Mouse (Mus musculus): Measurements from ENCODE around the gene Slco2b1. TPM values are rescaled to one million over a fixed set of nuclear protein-coding genes. Genes with fewer than 3 reads are reported as not detected.

The Slco2b1 gene
- polyA plus RNA-seq, 1 experiment from 2014 or later: 1.2 TPM

DNA sequence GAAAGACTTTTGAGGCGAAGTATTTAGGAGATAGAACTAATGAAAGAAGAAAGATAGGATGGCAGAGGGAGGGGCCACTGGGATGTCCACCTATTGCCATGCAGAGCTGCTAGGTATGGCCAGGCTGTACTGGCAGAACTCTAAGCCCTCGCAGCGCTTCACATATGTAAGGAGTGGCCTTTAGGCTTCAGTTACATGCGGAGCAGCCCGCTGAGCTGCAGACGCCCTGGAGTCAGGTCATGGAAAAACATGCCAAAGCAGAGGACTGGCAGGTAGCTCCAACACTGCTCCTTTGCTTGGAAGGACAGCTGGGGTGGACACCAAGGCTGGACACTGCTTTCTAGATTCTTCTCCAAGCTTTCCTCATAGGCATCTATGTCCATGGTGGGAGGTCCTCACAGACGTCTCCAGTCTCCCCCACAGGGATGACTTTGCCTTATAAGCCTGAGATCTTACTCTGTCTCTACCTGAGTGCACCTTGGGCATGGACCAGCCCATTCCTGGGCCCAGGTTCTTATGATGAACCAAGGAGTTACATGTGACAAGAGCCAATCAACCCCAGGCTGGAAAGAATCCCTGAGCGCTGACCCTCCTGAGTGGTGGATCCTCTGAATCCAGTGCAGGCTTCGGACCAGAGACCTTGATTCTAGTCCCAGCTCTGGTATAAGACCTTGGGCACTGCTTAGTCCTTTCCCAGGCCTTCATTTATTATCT is 47.5 kb downstream of the Slco2b1 start:
- 86% methylated on average over 9 of the region's 9 CpGs for WGBS
- no peak for DNase-seq (ENCODE audit: low spot score)
- no peak overlapping the region for H3K27ac ChIP-seq (replicated peaks)

GRCm38 (mm10) chr7:99662311-99662710 is 48.8 kb downstream of the Slco2b1 start:
- peaks cover 29% of the 10 kb centered on the region for H3K4me1 ChIP-seq
- no peaks in the 10 kb centered on the region for H3K27me3 ChIP-seq (replicated peaks; ENCODE audit: low read depth, poor library complexity, severe bottlenecking)
- H3K27ac ChIP-seq (replicated peaks): no peak overlapping the region
- WGBS: 70% methylated on average over 2 of the region's 2 CpGs
- no peaks in the 10 kb centered on the region for H3K36me3 ChIP-seq (replicated peaks)
- no peak for DNase-seq (ENCODE audit: low spot score)
- no peaks in the 10 kb centered on the region for H3K9me3 ChIP-seq
- no peak overlapping the region for H3K4me3 ChIP-seq

More for the DNA sequence above, 47.5 kb downstream of the Slco2b1 start:
- H3K4me3 ChIP-seq: no peak overlapping the region
- H3K9me3 ChIP-seq: no peaks in the 10 kb centered on the region
- no peaks in the 10 kb centered on the region for H3K27me3 ChIP-seq (replicated peaks; ENCODE audit: low read depth, poor library complexity, severe bottlenecking)
- no peaks in the 10 kb centered on the region for H3K36me3 ChIP-seq (replicated peaks)
- H3K4me1 ChIP-seq: peaks cover 35% of the 10 kb centered on the region

GRCm38 (mm10) chr7:99661571-99662230 is 49.4 kb downstream of the Slco2b1 start:
- 81% methylated on average over 14 of the region's 14 CpGs for WGBS
- H3K36me3 ChIP-seq (replicated peaks): no peaks in the 10 kb centered on the region

GRCm38 (mm10) chr7:99661071-99661470 is 50.1 kb downstream of the Slco2b1 start:
- no peaks in the 10 kb centered on the region for H3K36me3 ChIP-seq (replicated peaks)
- 87% methylated on average over 9 of the region's 9 CpGs for WGBS
- no peaks in the 10 kb centered on the region for H3K9me3 ChIP-seq
- H3K4me3 ChIP-seq: no peak overlapping the region
- no peak overlapping the region for H3K27ac ChIP-seq (replicated peaks)
- H3K27me3 ChIP-seq (replicated peaks; ENCODE audit: low read depth, poor library complexity, severe bottlenecking): no peaks in the 10 kb centered on the region
- no peak for DNase-seq (ENCODE audit: low spot score)
- H3K4me1 ChIP-seq: peaks cover 21% of the 10 kb centered on the region

More at GRCm38 (mm10) chr7:99661571-99662230, 49.4 kb downstream of the Slco2b1 start:
- Histone ChIP-seq H3K27me3 (replicated peaks; ENCODE audit: low read depth, poor library complexity, severe bottlenecking) (no peaks in the 10 kb centered on the region), H3K4me1 (peaks cover 24% of the 10 kb centered on the region), H3K27ac (replicated peaks) (no peak overlapping the region), H3K9me3 (no peaks in the 10 kb centered on the region), H3K4me3 (no peak overlapping the region)
- no peak for DNase-seq (ENCODE audit: low spot score)

DNA sequence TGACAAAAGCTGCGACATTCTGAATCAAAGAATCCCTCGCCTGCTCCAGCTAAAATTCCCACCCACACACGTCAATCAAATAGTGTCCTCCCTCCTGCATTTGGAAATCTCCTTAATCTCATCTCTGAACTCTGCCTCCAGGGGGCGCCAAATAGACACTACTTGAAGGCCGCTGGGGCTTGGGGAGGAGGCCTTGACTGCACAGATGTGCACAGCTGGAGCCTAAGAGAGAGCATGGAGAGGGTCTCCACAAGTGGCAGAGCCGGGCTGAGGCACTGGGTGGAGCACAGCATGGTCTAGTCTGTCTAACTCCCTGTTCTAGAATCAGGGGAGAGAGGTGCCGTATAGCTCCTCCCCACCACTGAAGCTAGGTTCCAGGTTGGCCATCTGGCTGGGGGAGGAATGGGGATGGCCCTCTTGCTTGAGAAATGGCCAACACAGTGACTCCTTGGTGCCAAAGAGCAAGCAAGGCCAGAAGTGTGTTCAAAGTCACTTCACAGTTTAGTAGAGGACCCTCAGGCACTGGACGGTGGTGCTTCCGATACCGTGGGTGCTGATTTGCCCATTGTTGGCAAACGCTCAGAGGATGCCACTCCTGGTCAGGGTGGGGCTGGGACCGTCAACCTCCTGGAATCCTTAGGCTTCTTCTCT is 51.6 kb downstream of the Slco2b1 start:
- Histone ChIP-seq H3K36me3 (replicated peaks) (no peaks in the 10 kb centered on the region), H3K27ac (replicated peaks) (no peak overlapping the region), H3K27me3 (replicated peaks; ENCODE audit: low read depth, poor library complexity, severe bottlenecking) (no peaks in the 10 kb centered on the region), H3K9me3 (no peaks in the 10 kb centered on the region), H3K4me1 (peaks cover 6% of the 10 kb centered on the region), H3K4me3 (no peak overlapping the region)
- DNase-seq (ENCODE audit: low spot score): peak; percentile 86
- 49% methylated on average over 12 of the region's 12 CpGs for WGBS

DNA sequence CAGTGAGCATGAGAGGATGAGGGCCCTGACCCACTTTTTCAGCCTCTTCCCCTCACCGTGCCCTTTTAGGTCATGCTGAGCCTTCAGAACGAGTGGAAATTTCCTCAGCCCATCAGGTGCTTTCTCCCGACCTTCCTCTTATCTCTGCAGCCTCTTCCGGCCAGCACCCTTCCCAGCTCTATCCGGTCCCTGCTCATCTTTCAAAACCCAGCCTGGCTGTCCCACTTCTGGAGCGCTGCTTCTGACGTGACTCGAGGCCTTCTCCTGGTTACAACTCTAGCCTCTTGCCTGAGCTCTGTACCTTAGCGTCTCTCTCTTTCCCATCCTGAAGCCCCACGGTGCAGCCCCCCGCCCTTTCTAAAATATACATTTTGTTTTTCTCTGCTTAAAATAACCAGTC is 56.9 kb downstream of the Slco2b1 start:
- Histone ChIP-seq H3K4me3 (no peak overlapping the region), H3K27ac (replicated peaks) (no peak overlapping the region), H3K27me3 (replicated peaks; ENCODE audit: low read depth, poor library complexity, severe bottlenecking) (no peaks in the 10 kb centered on the region), H3K4me1 (0 out of 2 replicates have a peak, but pooled peaks cover under 1% of the 10 kb centered on the region), H3K36me3 (replicated peaks) (no peaks in the 10 kb centered on the region), H3K9me3 (no peaks in the 10 kb centered on the region)
- WGBS: 84% methylated on average over 11 of the region's 11 CpGs
- no peak for DNase-seq (ENCODE audit: low spot score)

DNA sequence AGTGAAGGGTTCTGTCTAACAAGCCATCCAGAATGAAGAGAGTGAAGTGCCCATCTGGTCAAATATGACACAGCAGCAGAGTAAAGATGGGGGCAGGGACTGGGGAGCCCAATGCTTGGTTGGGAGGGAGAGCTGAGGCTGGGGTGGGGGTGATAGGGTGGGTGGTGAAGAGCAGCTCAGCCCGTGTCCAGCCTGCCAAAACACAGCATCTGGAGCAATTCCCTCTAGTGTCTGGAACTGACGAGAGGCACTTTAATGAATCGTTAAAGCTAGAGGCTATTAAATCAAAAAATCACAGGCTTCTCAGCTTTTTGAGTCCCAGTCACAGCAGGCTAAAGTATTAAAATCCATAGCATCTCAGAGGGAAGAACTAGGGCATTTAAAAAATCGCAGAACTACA is 61.6 kb downstream of the Slco2b1 start:
- no peaks in the 10 kb centered on the region for H3K36me3 ChIP-seq (replicated peaks)
- no peaks in the 10 kb centered on the region for H3K4me1 ChIP-seq
- H3K27me3 ChIP-seq (replicated peaks; ENCODE audit: low read depth, poor library complexity, severe bottlenecking): no peaks in the 10 kb centered on the region
- H3K4me3 ChIP-seq: no peak overlapping the region
- 74% methylated on average over 4 of the region's 4 CpGs for WGBS
- DNase-seq (ENCODE audit: low spot score): no peak
- H3K27ac ChIP-seq (replicated peaks): no peak overlapping the region
- H3K9me3 ChIP-seq: no peaks in the 10 kb centered on the region

- Histone ChIP-seq H3K27ac (replicated peaks) (no peak overlapping the region), H3K9me3 (no peaks in the 10 kb centered on the region), H3K4me1 (no peaks in the 10 kb centered on the region), H3K4me3 (no peak overlapping the region), H3K27me3 (replicated peaks; ENCODE audit: low read depth, poor library complexity, severe bottlenecking) (no peaks in the 10 kb centered on the region), H3K36me3 (replicated peaks) (no peaks in the 10 kb centered on the region)
- WGBS: 6% methylated on average over 6 of the region's 6 CpGs
- peak; percentile 77 for DNase-seq (ENCODE audit: low spot score)
These were observed 62.5 kb downstream of the Slco2b1 start for GRCm38 (mm10) chr7:99648623-99649022.

- 83% methylated on average over 7 of the region's 7 CpGs for WGBS
- H3K36me3 ChIP-seq (replicated peaks): no peaks in the 10 kb centered on the region
- DNase-seq (ENCODE audit: low spot score): no peak
These were observed 66.4 kb downstream of the Slco2b1 start for GRCm38 (mm10) chr7:99644701-99645100.

DNA sequence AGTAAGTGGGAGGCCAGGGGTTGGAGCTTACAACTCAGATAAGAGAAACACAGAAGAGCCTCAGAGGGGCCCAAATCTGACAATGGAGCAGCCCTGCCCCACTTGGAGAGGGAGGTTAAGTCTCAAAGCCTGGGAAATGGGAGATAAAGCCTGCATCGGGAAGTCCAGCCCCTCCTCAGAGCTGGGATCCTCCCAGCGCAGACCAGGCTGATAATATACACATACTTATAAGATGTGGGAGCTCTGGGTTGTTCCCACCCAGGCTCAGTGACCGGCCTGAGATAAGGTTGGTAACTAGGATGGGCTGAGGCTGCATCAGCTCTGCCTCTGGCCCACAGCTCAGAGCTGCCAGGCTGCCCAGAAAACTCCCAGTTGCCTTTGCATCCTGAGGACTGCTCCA is 69.1 kb downstream of the Slco2b1 start:
- Histone ChIP-seq H3K4me3 (no peak overlapping the region), H3K27me3 (replicated peaks; ENCODE audit: low read depth, poor library complexity, severe bottlenecking) (peaks cover 28% of the 10 kb centered on the region), H3K4me1 (peaks cover 12% of the 10 kb centered on the region; the same call in 1 of the 2 replicates), H3K27ac (replicated peaks) (no peak overlapping the region), H3K36me3 (replicated peaks) (no peaks in the 10 kb centered on the region), H3K9me3 (no peaks in the 10 kb centered on the region)
- no peak for DNase-seq (ENCODE audit: low spot score)
- WGBS: 57% methylated on average over 3 of the region's 3 CpGs

More at GRCm38 (mm10) chr7:99644701-99645100, 66.4 kb downstream of the Slco2b1 start:
- Histone ChIP-seq H3K27ac (replicated peaks) (no peak overlapping the region), H3K4me1 (peaks cover 10% of the 10 kb centered on the region; the same call in 1 of the 2 replicates), H3K27me3 (replicated peaks; ENCODE audit: low read depth, poor library complexity, severe bottlenecking) (peaks cover 26% of the 10 kb centered on the region), H3K4me3 (no peak overlapping the region), H3K9me3 (no peaks in the 10 kb centered on the region)

- H3K27me3 ChIP-seq (replicated peaks; ENCODE audit: low read depth, poor library complexity, severe bottlenecking): peaks cover 36% of the 10 kb centered on the region
- WGBS: 39% methylated on average over 4 of the region's 4 CpGs
- no peak overlapping the region for H3K27ac ChIP-seq (replicated peaks)
- H3K4me3 ChIP-seq: no peak overlapping the region
- no peaks in the 10 kb centered on the region for H3K9me3 ChIP-seq
- no peak for DNase-seq (ENCODE audit: low spot score)
- H3K36me3 ChIP-seq (replicated peaks): no peaks in the 10 kb centered on the region
- peaks cover 12% of the 10 kb centered on the region; the same call in 1 of the 2 replicates for H3K4me1 ChIP-seq
These were observed 69.9 kb downstream of the Slco2b1 start for GRCm38 (mm10) chr7:99641245-99641644.

- H3K4me3 ChIP-seq: no peak overlapping the region
- 0 out of 2 replicates have a peak, but pooled peaks cover 3% of the 10 kb centered on the region for H3K4me1 ChIP-seq
- WGBS: 67% methylated on average over 8 of the region's 8 CpGs
- H3K36me3 ChIP-seq (replicated peaks): no peaks in the 10 kb centered on the region
- H3K9me3 ChIP-seq: no peaks in the 10 kb centered on the region
- DNase-seq (ENCODE audit: low spot score): no peak
- H3K27me3 ChIP-seq (replicated peaks; ENCODE audit: low read depth, poor library complexity, severe bottlenecking): peaks cover 53% of the 10 kb centered on the region
- H3K27ac ChIP-seq (replicated peaks): no peak overlapping the region
These were observed 77.0 kb downstream of the Slco2b1 start for GRCm38 (mm10) chr7:99633966-99634665.

All from embryonic facial prominence, embryonic 10.5 days (tissue).